Mouse (Mus musculus) erythroid progenitor cell, adult 5-6 weeks (primary cell): ENCODE data around the gene Eif4g1. TPM values are rescaled to one million over a fixed set of nuclear protein-coding genes. Genes with fewer than 3 reads are reported as not detected.

ENCODE experiments used
- total RNA-seq, 2 experiments: library from RNA; stranded (forward) in 1 of 2; stranded (reverse) in 1 of 2; fragments of 150-400 nt in 1 of 2; fragments of 186-747, 209-891 nt in 1 of 2; gene quantifications; 2 replicates each; pipeline versions ENCODE4 v1.2.3 to v1.2.4; 2015 to 2017; ENCODE audit warnings: low replicate concordance in 2 of 2

Eif4g1 gene
- total RNA-seq, 2 experiments from 2014 or later, result 109 to 116 TPM

Other genes with a start within 250 kb of the Eif4g1 start
- 26.0 and 40.4 TPM in 2 replicates for gene Abcc5, start 241.9 kb upstream of the Eif4g1 start, total RNA-seq (2015; ENCODE audit: low replicate concordance)
- 29.3 and 34.1 TPM in 2 replicates for gene Abcc5, start 241.9 kb upstream of the Eif4g1 start, total RNA-seq (2017; ENCODE audit: low replicate concordance)
- 33.2 and 54.9 TPM in 2 replicates for gene Eif2b5, start 169.5 kb upstream of the Eif4g1 start, total RNA-seq (2015; ENCODE audit: low replicate concordance)
- 11.5 and 18.9 TPM in 2 replicates for gene Eif2b5, start 169.5 kb upstream of the Eif4g1 start, total RNA-seq (2017; ENCODE audit: low replicate concordance)
- gene Dvl3, start 151.3 kb upstream of the Eif4g1 start, total RNA-seq (2015; ENCODE audit: low replicate concordance), result 6.1 and 18.0 TPM in 2 replicates
- gene Dvl3, start 151.3 kb upstream of the Eif4g1 start, total RNA-seq (2017; ENCODE audit: low replicate concordance), result 1.3 and 3.6 TPM in 2 replicates
- 214 and 297 TPM in 2 replicates for gene Ap2m1, start 132.8 kb upstream of the Eif4g1 start, total RNA-seq (2015; ENCODE audit: low replicate concordance)
- gene Ap2m1, start 132.8 kb upstream of the Eif4g1 start, total RNA-seq (2017; ENCODE audit: low replicate concordance), result 271 and 285 TPM in 2 replicates
- gene Abcf3, start 119.7 kb upstream of the Eif4g1 start, total RNA-seq (2015; ENCODE audit: low replicate concordance), result 22.2 and 23.1 TPM in 2 replicates
- 32.1 and 40.5 TPM in 2 replicates for gene Abcf3, start 119.7 kb upstream of the Eif4g1 start, total RNA-seq (2017; ENCODE audit: low replicate concordance)
- gene Vwa5b2, start 78.8 kb upstream of the Eif4g1 start, total RNA-seq (2015; ENCODE audit: low replicate concordance), result not detected in 2 replicates
- gene Vwa5b2, start 78.8 kb upstream of the Eif4g1 start, total RNA-seq (2017; ENCODE audit: low replicate concordance), result 0.77 TPM in 1 of 2 replicates, not detected in the other
- gene Eef1akmt4, start 56.7 kb upstream of the Eif4g1 start, total RNA-seq (2015; ENCODE audit: low replicate concordance), result not detected in 2 replicates
- 0.15 TPM in 1 of 2 replicates, not detected in the other for gene Eef1akmt4, start 56.7 kb upstream of the Eif4g1 start, total RNA-seq (2017; ENCODE audit: low replicate concordance)
- not detected in 2 replicates for gene Gm49333, start 56.7 kb upstream of the Eif4g1 start, total RNA-seq (2015; ENCODE audit: low replicate concordance)
- not detected in 2 replicates for gene Gm49333, start 56.7 kb upstream of the Eif4g1 start, total RNA-seq (2017; ENCODE audit: low replicate concordance)
- 6.7 and 6.8 TPM in 2 replicates for gene Alg3, start 56.6 kb upstream of the Eif4g1 start, total RNA-seq (2015; ENCODE audit: low replicate concordance)
- gene Alg3, start 56.6 kb upstream of the Eif4g1 start, total RNA-seq (2017; ENCODE audit: low replicate concordance), result 1.2 and 5.5 TPM in 2 replicates
- gene Camk2n2, start 47.0 kb upstream of the Eif4g1 start, total RNA-seq (2015; ENCODE audit: low replicate concordance), result not detected in 2 replicates
- gene Camk2n2, start 47.0 kb upstream of the Eif4g1 start, total RNA-seq (2017; ENCODE audit: low replicate concordance), result not detected in 2 replicates
- gene Ece2, start 38.5 kb upstream of the Eif4g1 start, total RNA-seq (2015; ENCODE audit: low replicate concordance), result not detected in 2 replicates
- not detected in 2 replicates for gene Ece2, start 38.5 kb upstream of the Eif4g1 start, total RNA-seq (2017; ENCODE audit: low replicate concordance)
- gene Psmd2, start 16.7 kb upstream of the Eif4g1 start, total RNA-seq (2015; ENCODE audit: low replicate concordance), result 71.7 and 115 TPM in 2 replicates
- 125 and 131 TPM in 2 replicates for gene Psmd2, start 16.7 kb upstream of the Eif4g1 start, total RNA-seq (2017; ENCODE audit: low replicate concordance)
- gene Fam131a, start 24.9 kb downstream of the Eif4g1 start, total RNA-seq (2015; ENCODE audit: low replicate concordance), result not detected in 2 replicates
- not detected in 2 replicates for gene Fam131a, start 24.9 kb downstream of the Eif4g1 start, total RNA-seq (2017; ENCODE audit: low replicate concordance)
- 2.9 and 10.5 TPM in 2 replicates for gene Polr2h, start 49.4 kb downstream of the Eif4g1 start, total RNA-seq (2015; ENCODE audit: low replicate concordance)
- gene Polr2h, start 49.4 kb downstream of the Eif4g1 start, total RNA-seq (2017; ENCODE audit: low replicate concordance), result 5.8 and 11.2 TPM in 2 replicates
- 11.5 and 21.0 TPM in 2 replicates for gene Clcn2, start 49.4 kb downstream of the Eif4g1 start, total RNA-seq (2015; ENCODE audit: low replicate concordance)
- 9.9 and 10.7 TPM in 2 replicates for gene Clcn2, start 49.4 kb downstream of the Eif4g1 start, total RNA-seq (2017; ENCODE audit: low replicate concordance)
- gene Chrd, start 64.8 kb downstream of the Eif4g1 start, total RNA-seq (2015; ENCODE audit: low replicate concordance), result not detected in 2 replicates
- not detected in 2 replicates for gene Chrd, start 64.8 kb downstream of the Eif4g1 start, total RNA-seq (2017; ENCODE audit: low replicate concordance)
- gene Thpo, start 66.2 kb downstream of the Eif4g1 start, total RNA-seq (2015; ENCODE audit: low replicate concordance), result not detected in 2 replicates
- gene Thpo, start 66.2 kb downstream of the Eif4g1 start, total RNA-seq (2017; ENCODE audit: low replicate concordance), result not detected in 2 replicates